Mouse (Mus musculus) mouse trophoblast stem cell (cell line): Measurements from ENCODE around the gene Dthd1.

ENCODE experiments used
- in situ Hi-C, 2 experiments: fragments of 300-500 bp; cut with MseI, MboI; formaldehyde crosslinking; loops; 2 replicates in 1 of 2; 3 replicates in 1 of 2; pipeline ENCODE4 v1.15.1; 2025

Gene Dthd1

DNA sequence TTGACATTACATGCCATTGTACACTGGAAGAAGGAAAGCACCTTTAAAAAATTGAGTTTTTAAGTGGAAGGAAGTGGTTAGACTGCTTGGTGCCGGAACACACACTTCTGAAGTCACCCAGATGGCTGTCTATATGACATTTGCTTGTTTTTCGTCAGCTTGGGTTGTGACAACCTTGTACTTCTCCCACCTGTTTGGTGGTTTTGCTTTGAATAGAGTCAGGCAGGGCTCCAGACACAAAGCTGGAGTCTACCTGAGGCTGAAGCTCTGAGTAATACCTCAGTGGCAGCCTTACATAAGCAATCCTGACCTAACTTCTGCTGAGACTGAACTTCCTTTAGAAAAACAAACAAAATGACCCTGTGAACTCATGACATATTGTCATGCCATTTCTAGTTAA lies 44.7 kb downstream of the Dthd1 start:
- in situ Hi-C loops: no loop called here

DNA sequence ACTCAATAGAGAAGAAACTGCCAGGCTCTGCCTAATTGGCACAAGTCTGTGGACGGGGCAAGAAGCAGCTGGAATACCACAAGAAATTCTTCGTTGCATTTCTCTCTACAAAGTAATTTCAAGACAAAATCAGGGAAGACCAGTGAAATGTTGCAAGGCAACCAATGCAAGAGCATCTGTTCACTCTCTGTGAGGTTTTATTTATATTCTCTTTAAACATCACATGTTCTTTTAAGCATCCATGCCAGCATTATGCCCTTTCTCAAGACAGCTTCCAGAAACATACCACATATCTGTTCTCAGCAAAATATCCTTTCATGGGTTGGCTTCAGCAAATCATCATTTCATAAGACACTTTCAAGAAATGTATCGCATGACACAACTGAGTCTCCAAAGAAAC lies 50.7 kb downstream of the Dthd1 start:
- in situ Hi-C loops: no loop called here

DNA sequence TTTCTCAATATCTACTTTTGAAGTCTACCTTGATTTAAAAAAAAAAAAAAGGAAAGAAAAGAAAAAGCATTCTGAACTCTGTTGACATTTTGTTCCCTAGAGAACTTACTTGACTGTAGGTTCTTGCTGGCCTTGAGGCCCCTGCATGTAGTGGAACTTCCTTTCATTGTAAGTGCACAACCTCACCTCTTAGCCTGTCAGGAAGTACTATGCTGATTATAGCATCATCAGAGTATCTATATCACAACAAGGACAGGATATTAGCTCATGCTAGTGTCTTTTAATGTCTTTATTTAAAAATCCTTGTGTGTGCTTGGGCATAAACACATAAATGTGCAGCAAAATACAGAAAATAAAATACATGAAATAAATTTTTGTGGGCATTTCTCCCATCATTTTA lies 53.4 kb downstream of the Dthd1 start:
- in situ Hi-C loops: no loop called here

DNA sequence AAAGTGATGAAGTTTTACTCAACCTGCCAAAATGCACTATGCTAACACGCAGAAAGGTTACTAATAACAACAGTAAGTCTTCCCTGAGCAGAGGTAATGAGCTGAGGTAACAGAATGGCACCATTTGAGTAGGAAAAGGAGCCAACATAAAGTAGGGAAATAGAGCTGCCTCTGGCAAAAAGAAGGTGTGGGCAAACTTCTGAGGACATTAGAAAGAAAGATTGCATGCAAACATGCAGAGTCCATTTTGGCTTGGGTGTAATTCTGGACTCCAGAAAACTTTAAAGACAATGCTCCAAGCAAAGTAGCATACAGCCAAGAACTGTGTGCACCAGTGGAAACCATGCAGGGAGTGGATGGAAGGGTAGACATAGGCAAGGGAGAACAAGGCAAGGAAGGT lies 65.9 kb downstream of the Dthd1 start:
- in situ Hi-C loops: no loop called here

DNA sequence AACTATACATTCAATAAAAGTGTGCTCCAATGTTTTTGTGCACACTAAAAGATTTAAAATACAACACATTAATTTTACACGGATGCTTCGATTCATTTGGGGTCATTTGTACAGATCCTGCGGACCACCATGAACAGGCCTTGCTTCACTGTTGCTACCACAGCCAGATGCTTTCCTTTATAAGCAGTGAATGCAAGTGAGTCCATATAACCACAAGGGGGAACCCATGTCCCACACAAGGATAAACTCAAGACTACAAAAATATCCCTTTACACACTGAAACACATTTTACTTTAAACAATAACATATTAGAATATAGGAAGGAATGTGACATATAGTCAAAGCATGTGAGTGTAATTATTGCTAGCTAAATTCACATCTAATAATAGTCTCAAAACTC lies 81.7 kb downstream of the Dthd1 start:
- in situ Hi-C loops: no loop called here

DNA sequence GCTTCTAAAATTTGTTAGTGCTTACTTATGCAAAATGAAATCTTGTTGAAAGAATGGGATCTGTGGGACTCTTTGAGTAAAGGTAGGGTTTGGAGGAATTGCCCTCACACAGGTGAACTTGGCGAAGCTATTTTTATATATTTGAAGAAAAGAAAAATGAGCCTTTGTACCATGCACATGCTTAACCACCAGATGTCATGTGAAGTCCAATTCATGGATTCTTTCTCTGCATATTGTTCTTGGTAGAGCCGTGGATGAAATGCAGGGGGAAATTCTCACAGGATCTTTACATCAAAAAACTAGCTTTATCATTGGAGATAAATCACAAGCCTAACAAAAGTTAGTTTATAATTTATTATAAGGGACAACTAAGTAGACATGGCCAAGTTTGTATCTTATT lies 93.3 kb downstream of the Dthd1 start:
- in situ Hi-C loops: no loop called here

DNA sequence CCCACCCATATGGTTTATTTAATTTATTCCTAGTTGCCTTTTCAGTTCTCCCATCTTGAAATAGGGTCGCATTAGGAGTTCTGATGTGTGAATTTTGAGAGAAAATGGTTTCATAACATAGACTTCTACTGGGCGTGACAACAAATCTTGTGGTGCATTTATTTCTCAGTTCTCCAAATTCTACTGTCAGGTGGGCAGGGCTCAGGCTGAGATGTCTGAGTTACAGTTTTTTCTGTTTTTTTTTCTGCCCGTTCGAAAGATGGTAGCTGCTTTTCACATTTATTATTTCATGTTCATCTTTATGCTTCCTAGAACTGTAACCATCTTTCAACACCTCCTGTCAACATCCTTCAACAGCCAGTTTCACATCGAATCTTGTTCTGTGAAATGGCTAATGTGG lies 95.5 kb downstream of the Dthd1 start:
- in situ Hi-C loops: no loop called here

DNA sequence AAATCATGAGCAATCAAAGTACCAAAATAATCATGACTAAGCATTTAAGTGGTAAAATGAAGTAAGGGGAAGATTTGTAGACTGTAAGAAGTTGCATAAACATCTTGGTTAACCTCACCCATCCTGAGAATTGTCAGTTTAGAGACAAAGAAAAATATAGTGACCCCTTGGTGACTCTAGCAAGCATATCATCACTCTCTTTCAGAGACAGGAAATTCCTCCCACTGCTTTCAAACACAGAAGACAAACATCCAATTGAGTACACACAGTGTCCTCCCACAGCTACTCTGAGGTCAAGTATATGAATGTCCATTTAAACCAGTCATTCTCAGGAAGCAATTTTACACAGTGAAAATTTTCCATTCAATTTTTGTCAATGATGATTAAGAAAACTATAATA lies 111.0 kb downstream of the Dthd1 start:
- in situ Hi-C loops: loop anchor here (25.0 kb wide), 1 partner anchor 838 kb away; no protein-coding TSS in a partner anchor
